ENCODE assay signal across 8 mouse cellular contexts in the genomic region with DNA sequence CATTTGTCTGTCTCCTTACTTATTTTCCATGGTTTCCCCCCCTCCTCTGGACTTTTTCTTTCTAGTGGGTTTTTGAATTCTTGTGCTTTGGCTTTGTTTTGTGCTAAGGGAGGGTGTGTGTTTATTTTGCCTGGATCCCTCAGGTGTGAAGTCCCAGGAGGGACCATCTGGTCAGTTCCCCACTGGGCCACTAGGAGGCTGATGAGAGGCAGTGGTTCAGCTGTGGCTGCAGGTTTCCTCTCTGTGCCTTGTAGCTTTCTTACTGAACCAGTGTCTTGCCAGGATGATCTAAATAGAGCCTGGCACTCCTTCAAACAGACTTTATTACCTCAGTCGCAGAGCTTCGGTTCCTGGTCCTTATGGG. TPM values are rescaled to one million over a fixed set of nuclear protein-coding genes. Genes with fewer than 3 reads are reported as not detected.
DNase-seq lines count a peak whose midpoint lies in the region; ATAC-seq and TF ChIP-seq lines count a peak whose summit lies in the region.

No protein-coding gene starts in this region.

- ATAC-seq in forebrain, embryonic 15.5 days (replicated peaks) = no peak
- ATAC-seq in lung, embryonic 16.5 days (ENCODE audit: low read depth) = 0 out of 2 replicates have a peak, but pooled peaks have one; percentile 26

- H3K4me3 ChIP-seq in MEL (ENCODE audit: control insufficient read depth in 1 of 2, insufficient read depth in 1 of 2, low read depth in 2 of 2, low read length in 2 of 2) = no peak overlapping the region
- peak overlapping the region; percentile 92 for H3K4me3 ChIP-seq in forebrain, embryonic 15.5 days
- peak overlapping the region; percentile 97 for H3K4me3 ChIP-seq in hindbrain, embryonic 10.5 days
- H3K4me3 ChIP-seq in lung, embryonic 16.5 days (ENCODE audit: low read length) = peak overlapping the region; percentile 95
- H3K4me3 ChIP-seq in thymus, adult 2 months (ENCODE audit: control insufficient read depth, insufficient read depth, low read length) = no peak overlapping the region

- peak; percentile 50 for TF ChIP-seq RAD21 in MEL (IDR thresholded peaks at IDR 0.05; ENCODE audit: low read depth, low read length)

- WGBS in forebrain, embryonic 15.5 days = 16% methylated on average over 2 of the region's 2 CpGs
- 36% methylated on average over 2 of the region's 2 CpGs for WGBS in hindbrain, embryonic 10.5 days
- 25% methylated on average over 2 of the region's 2 CpGs for WGBS in lung, embryonic 16.5 days
- 1% methylated on average over 2 of the region's 2 CpGs for WGBS in thymus, adult 2 months

- no peak for TF ChIP-seq POLR2A in MEL (IDR thresholded peaks at IDR 0.05; ENCODE audit: control insufficient read depth in 1 of 2, insufficient read depth in 1 of 2, low read depth in 1 of 2, low read length in 2 of 2, poor library complexity in 1 of 2)
- no peak for TF ChIP-seq POLR2A in thymus, adult 2 months (IDR thresholded peaks at IDR 0.05; ENCODE audit: control insufficient read depth, extremely low read depth, insufficient read depth, low read length, poor library complexity)

- H3K4me2 ChIP-seq in forebrain, embryonic 15.5 days (replicated peaks) = peak overlapping the region; percentile 89
- peak overlapping the region; percentile 92 for H3K4me2 ChIP-seq in lung, embryonic 16.5 days (ENCODE audit: low read depth, low read length)

- no peaks in the 10 kb centered on the region for H3K9me3 ChIP-seq in MEL (replicated peaks; ENCODE audit: insufficient read depth, low read length)
- no peaks in the 10 kb centered on the region for H3K9me3 ChIP-seq in forebrain, embryonic 15.5 days
- H3K9me3 ChIP-seq in hindbrain, embryonic 10.5 days = no peaks in the 10 kb centered on the region
- no peaks in the 10 kb centered on the region for H3K9me3 ChIP-seq in lung, embryonic 16.5 days (ENCODE audit: control insufficient read depth, low read length)

- peaks cover 3% of the 10 kb centered on the region; the same call in 1 of the 2 replicates for H3K79me2 ChIP-seq in MEL (ENCODE audit: control insufficient read depth, insufficient read depth, low read length, poor library complexity)

- TF ChIP-seq EP300 in MEL (IDR thresholded peaks at IDR 0.05; ENCODE audit: low read depth in 1 of 2, low read length in 2 of 2) = no peak

- H3K4me1 ChIP-seq in MEL (ENCODE audit: control insufficient read depth in 1 of 2, insufficient read depth in 2 of 2, low read length in 2 of 2) = peaks cover 0 to 12% of the 10 kb centered on the region in 2 experiments; a peak in 2 of 4 replicates
- peaks cover 38% of the 10 kb centered on the region for H3K4me1 ChIP-seq in forebrain, embryonic 15.5 days
- H3K4me1 ChIP-seq in hindbrain, embryonic 10.5 days (replicated peaks) = peaks cover 34% of the 10 kb centered on the region
- H3K4me1 ChIP-seq in lung, embryonic 16.5 days (replicated peaks; ENCODE audit: control insufficient read depth, insufficient read depth, low read length) = peaks cover 22% of the 10 kb centered on the region
- peaks cover 21% of the 10 kb centered on the region for H3K4me1 ChIP-seq in thymus, adult 2 months (replicated peaks; ENCODE audit: control insufficient read depth, insufficient read depth, low read length)

- DNase-seq in MEL (ENCODE audit: low read depth, low spot score) = peak; percentile 79
- DNase-seq in cerebellum, adult 11-12 months = peak; percentile 74
- DNase-seq in hindbrain, embryonic 10.5 days (ENCODE audit: low spot score) = peak; percentile 76
- peak; percentile 56 for DNase-seq in layer of hippocampus, adult 9-11 months
- DNase-seq in ovary, postnatal 10 days (ENCODE audit: low spot score) = peak; percentile 46
- DNase-seq in thymus, adult 2 months = peak; percentile 83

- no peak overlapping the region for H3K9ac ChIP-seq in MEL (ENCODE audit: control insufficient read depth, low read depth, low read length, poor library complexity, severe bottlenecking)
- H3K9ac ChIP-seq in forebrain, embryonic 15.5 days (replicated peaks) = peak overlapping the region; percentile 98
- peak overlapping the region; percentile 99; the same call in 1 of the 2 replicates for H3K9ac ChIP-seq in lung, embryonic 16.5 days (ENCODE audit: low read length)

- H3K36me3 ChIP-seq in MEL (ENCODE audit: control insufficient read depth in 1 of 2, insufficient read depth in 2 of 2, low read length in 2 of 2) = no peaks in the 10 kb centered on the region; a peak in 1 of 4 replicates
- H3K36me3 ChIP-seq in forebrain, embryonic 15.5 days = peaks cover 40% of the 10 kb centered on the region
- H3K36me3 ChIP-seq in hindbrain, embryonic 10.5 days = peaks cover 47% of the 10 kb centered on the region
- H3K36me3 ChIP-seq in lung, embryonic 16.5 days (ENCODE audit: control insufficient read depth, insufficient read depth, low read length) = peaks cover 20% of the 10 kb centered on the region
- no peaks in the 10 kb centered on the region for H3K36me3 ChIP-seq in thymus, adult 2 months (ENCODE audit: control insufficient read depth, insufficient read depth, low read length)

- TF ChIP-seq CTCF in MEL (IDR thresholded peaks at IDR 0.05 in 2 of 3, conservative IDR thresholded peaks at IDR 0.05 in 1 of 3; ENCODE audit: control insufficient read depth in 1 of 3, insufficient read depth in 1 of 3, low read depth in 2 of 3, low read length in 3 of 3, poor library complexity in 1 of 3, severe bottlenecking in 1 of 3) = peak; percentile 74 to 95 (median 74)
- TF ChIP-seq CTCF in thymus, adult 2 months (IDR thresholded peaks at IDR 0.05; ENCODE audit: borderline replicate concordance, control insufficient read depth, extremely low read depth, insufficient read depth, low read length, poor library complexity) = peak; percentile 60; the same call in 1 of the 2 replicates

- H3K27ac ChIP-seq in MEL (ENCODE audit: control insufficient read depth, low read depth, low read length) = no peak overlapping the region
- H3K27ac ChIP-seq in forebrain, embryonic 15.5 days (replicated peaks) = 0 out of 2 replicates have a peak overlapping the region, but pooled peaks have one; percentile 98
- H3K27ac ChIP-seq in hindbrain, embryonic 10.5 days = no peak overlapping the region
- H3K27ac ChIP-seq in lung, embryonic 16.5 days (ENCODE audit: low read length) = no peak overlapping the region
- H3K27ac ChIP-seq in thymus, adult 2 months (ENCODE audit: control insufficient read depth, insufficient read depth, low read length) = no peak overlapping the region

- no peaks in the 10 kb centered on the region for H3K27me3 ChIP-seq in MEL (ENCODE audit: control insufficient read depth in 1 of 2, insufficient read depth in 2 of 2, low read length in 2 of 2)
- H3K27me3 ChIP-seq in forebrain, embryonic 15.5 days = no peaks in the 10 kb centered on the region
- peaks cover 30% of the 10 kb centered on the region for H3K27me3 ChIP-seq in hindbrain, embryonic 10.5 days (ENCODE audit: insufficient read depth, poor library complexity, severe bottlenecking)
- peaks cover 7% of the 10 kb centered on the region for H3K27me3 ChIP-seq in lung, embryonic 16.5 days (ENCODE audit: control insufficient read depth, insufficient read depth, low read depth, low read length)
- H3K27me3 ChIP-seq in thymus, adult 2 months (ENCODE audit: control insufficient read depth, insufficient read depth, low read length) = no peaks in the 10 kb centered on the region

TF ChIP-seq in MEL, 35 proteins besides CTCF, POLR2A, EP300 and RAD21:
- TF ChIP-seq SMC3 (IDR thresholded peaks at IDR 0.05; ENCODE audit: low read depth, low read length) = peak; percentile 62
- TF ChIP-seq MYB (IDR thresholded peaks at IDR 0.05; ENCODE audit: low read depth, low read length) = no peak
TF ChIP-seq in MEL: peak in this region for 1.

RNA-seq across cellular contexts. Expression of a gene that starts 1.5 kb away (rescaled TPM):
- total RNA-seq in MEL (2012; rRNA removed) = 5.2 and 5.5 TPM in 2 replicates
- 10 to 100 TPM in 1 of 2 experiments, not detected in 1; 10.1 TPM for polyA plus RNA-seq in MEL (2012; ENCODE audit: insufficient read depth in 1 of 2, insufficient read length in 2 of 2, low read depth in 1 of 2, low replicate concordance in 2 of 2, missing spikeins in 1 of 2)
- 85.6 and 94.3 TPM in 2 replicates for polyA plus RNA-seq in forebrain, embryonic 15.5 days (2015; fragmentation: Nextera tagmentation; extraction: Ambion mirVana)
- 39.3 and 50.3 TPM in 2 replicates for polyA plus RNA-seq in hindbrain, embryonic 10.5 days (2016; fragmentation: Nextera tagmentation; extraction: Ambion mirVana)
- 20.1 and 22.4 TPM in 2 replicates for polyA plus RNA-seq in lung, embryonic 16.5 days (2015; fragmentation: Nextera tagmentation; extraction: Ambion mirVana)
- 11.4 and 13.7 TPM in 2 replicates for polyA plus RNA-seq in thymus, adult 2 months (2012; rRNA removed)

RNA-seq across cellular contexts. Expression of a gene that starts 13.8 kb away (rescaled TPM):
- total RNA-seq in MEL (2012; rRNA removed) = 30.2 and 33.1 TPM in 2 replicates
- polyA plus RNA-seq in MEL (2012; ENCODE audit: insufficient read depth in 1 of 2, insufficient read length in 2 of 2, low read depth in 1 of 2, low replicate concordance in 2 of 2, missing spikeins in 1 of 2) = 100 to 1,000 TPM in 1 of 2 experiments, 10 to 100 TPM in 1; 50.4 to 126 TPM
- polyA plus RNA-seq in forebrain, embryonic 15.5 days (2015; fragmentation: Nextera tagmentation; extraction: Ambion mirVana) = 177 and 181 TPM in 2 replicates
- 138 and 156 TPM in 2 replicates for polyA plus RNA-seq in hindbrain, embryonic 10.5 days (2016; fragmentation: Nextera tagmentation; extraction: Ambion mirVana)
- 144 and 145 TPM in 2 replicates for polyA plus RNA-seq in lung, embryonic 16.5 days (2015; fragmentation: Nextera tagmentation; extraction: Ambion mirVana)
- polyA plus RNA-seq in thymus, adult 2 months (2012; rRNA removed) = 60.3 and 67.8 TPM in 2 replicates

RNA-seq across cellular contexts. Expression of a gene that starts 30.7 kb away (rescaled TPM):
- total RNA-seq in MEL (2012; rRNA removed) = 3.8 and 4.1 TPM in 2 replicates
- polyA plus RNA-seq in MEL (2012; ENCODE audit: insufficient read depth in 1 of 2, insufficient read length in 2 of 2, low read depth in 1 of 2, low replicate concordance in 2 of 2, missing spikeins in 1 of 2) = 1 to 10 TPM in 1 of 2 experiments, not detected in 1; 9.5 TPM
- polyA plus RNA-seq in forebrain, embryonic 15.5 days (2015; fragmentation: Nextera tagmentation; extraction: Ambion mirVana) = 4.3 and 4.6 TPM in 2 replicates
- polyA plus RNA-seq in hindbrain, embryonic 10.5 days (2016; fragmentation: Nextera tagmentation; extraction: Ambion mirVana) = 6.2 and 7.4 TPM in 2 replicates
- 7.6 and 7.7 TPM in 2 replicates for polyA plus RNA-seq in lung, embryonic 16.5 days (2015; fragmentation: Nextera tagmentation; extraction: Ambion mirVana)
- polyA plus RNA-seq in thymus, adult 2 months (2012; rRNA removed) = 20.3 and 23.9 TPM in 2 replicates

Comparison
In these comparisons a context has a peak if more than half of its experiments do, and no peak if none do; other contexts are left out.
1. H3K4me3 ChIP-seq: peak in forebrain, embryonic 15.5 days (single experiment), hindbrain, embryonic 10.5 days (single experiment) and lung, embryonic 16.5 days (single experiment); none in MEL (0 of 2) and thymus, adult 2 months (single experiment).
2. Peak in every context shown above with its lines, with median percentiles within 50 percentile points of each other: DNase-seq.